Mouse (Mus musculus) CH12.LX (cell line): ENCODE measurements around the gene Tbc1d22b. TPM values are rescaled to one million over a fixed set of nuclear protein-coding genes. Genes with fewer than 3 reads are reported as not detected.

Experiments used
- DNase-seq: peaks from one replicate; pipeline ENCODE4 v3.0.0-alpha.2; 2013; ENCODE audit errors: extremely low read depth
- H3K27ac ChIP-seq: 2 replicates; pipeline ENCODE4 v1.5.1; 2012; ENCODE audit warnings: low read depth, mild to moderate bottlenecking, control low read depth, moderate library complexity; ENCODE audit not compliant: insufficient read depth
- H3K27me3 ChIP-seq: replicated peaks from 2 replicates; pipeline ENCODE3; 2012; ENCODE audit warnings: inconsistent platforms
- H3K36me3 ChIP-seq, 2 experiments: replicated peaks in 1 of 2; 2 replicates each; pipeline versions ENCODE3 to v1.6.1; 2012; ENCODE audit warnings: inconsistent platforms in 1 of 2, low read length in 1 of 2, mild to moderate bottlenecking in 1 of 2, mixed read lengths in 1 of 2, moderate library complexity in 1 of 2; ENCODE audit not compliant: control insufficient read depth in 1 of 2, insufficient read depth in 1 of 2
- H3K4me1 ChIP-seq, 2 experiments: 2 replicates each; pipeline ENCODE4 v1.6.1; 2012; ENCODE audit warnings: inconsistent platforms in 1 of 2, moderate library complexity in 1 of 2; ENCODE audit not compliant: insufficient read depth in 2 of 2, control insufficient read depth in 1 of 2
- H3K4me2 ChIP-seq: 2 replicates; pipeline ENCODE4 v1.6.1; 2012; ENCODE audit warnings: low read depth, mild to moderate bottlenecking, control low read depth; ENCODE audit not compliant: poor library complexity, insufficient read depth, severe bottlenecking
- H3K4me3 ChIP-seq, 3 experiments: fragments of 150-350 bp in 1 of 3; sonication (generic) in 1 of 3; replicated peaks in 1 of 3; 2 replicates each; pipeline versions ENCODE3 to v1.5.1; 2011 to 2012; ENCODE audit warnings: low read depth in 2 of 3, low read length in 2 of 3, mild to moderate bottlenecking in 2 of 3, moderate library complexity in 2 of 3, control low read depth in 1 of 3, improper control_type of control experiment in 1 of 3, inconsistent platforms in 1 of 3, mixed read lengths in 1 of 3; ENCODE audit not compliant: poor library complexity in 1 of 3
- H3K79me2 ChIP-seq: replicated peaks from 2 replicates; pipeline ENCODE4 v1.6.1; 2012; ENCODE audit warnings: mild to moderate bottlenecking, moderate library complexity; ENCODE audit not compliant: control insufficient read depth, poor library complexity, insufficient read depth, severe bottlenecking; ENCODE audit errors: extremely low read depth
- H3K9ac ChIP-seq: 2 replicates; pipeline ENCODE4 v1.6.1; 2012; ENCODE audit warnings: low read depth, mild to moderate bottlenecking, control low read depth, moderate library complexity; ENCODE audit not compliant: insufficient read depth
- H3K9me3 ChIP-seq: replicated peaks from 2 replicates; pipeline ENCODE3; 2012; ENCODE audit warnings: low read length, inconsistent platforms, mixed read lengths
- CHD1 ChIP-seq: IDR thresholded peaks from 2 replicates; pipeline ENCODE4 v1.6.1; 2012; ENCODE audit warnings: low read depth, low read length, improper control_type of control experiment, inconsistent platforms
- CHD2 ChIP-seq: IDR thresholded peaks from 2 replicates; pipeline ENCODE4 v1.6.1; 2011; ENCODE audit warnings: low read length, improper control_type of control experiment
- E2F4 ChIP-seq: IDR thresholded peaks from 2 replicates; pipeline ENCODE4 v1.6.1; 2011; ENCODE audit warnings: low read depth, low read length, improper control_type of control experiment; ENCODE audit not compliant: insufficient replicate concordance
- ELF1 ChIP-seq: IDR thresholded peaks from 2 replicates; pipeline ENCODE4 v1.6.1; 2014; ENCODE audit warnings: low read depth, mild to moderate bottlenecking, inconsistent platforms, low read length, improper control_type of control experiment
- EP300 ChIP-seq: IDR thresholded peaks from 2 replicates; pipeline ENCODE4 v1.6.1; 2011; ENCODE audit warnings: low read length, improper control_type of control experiment
- IRF4 ChIP-seq: IDR thresholded peaks from 2 replicates; pipeline ENCODE4 v1.6.1; 2014; ENCODE audit warnings: low read depth, mild to moderate bottlenecking, inconsistent platforms, low read length, improper control_type of control experiment
- JUN ChIP-seq: IDR thresholded peaks from 2 replicates; pipeline ENCODE4 v1.6.1; 2011; ENCODE audit warnings: low read depth, mild to moderate bottlenecking, low read length, improper control_type of control experiment, moderate library complexity; ENCODE audit not compliant: insufficient read depth
- KAT2A ChIP-seq: IDR thresholded peaks from 2 replicates; pipeline ENCODE4 v1.6.1; 2012; ENCODE audit warnings: low read length, improper control_type of control experiment, inconsistent platforms; ENCODE audit not compliant: insufficient replicate concordance
- MAFK ChIP-seq: IDR thresholded peaks from 2 replicates; pipeline ENCODE4 v1.6.1; 2011; ENCODE audit warnings: low read length, improper control_type of control experiment; ENCODE audit not compliant: insufficient replicate concordance
- MXI1 ChIP-seq: IDR thresholded peaks from 2 replicates; pipeline ENCODE4 v1.6.1; 2011; ENCODE audit warnings: mild to moderate bottlenecking, low read depth, low read length, improper control_type of control experiment
- NELFE ChIP-seq: IDR thresholded peaks from 2 replicates; pipeline ENCODE4 v1.6.1; 2011; ENCODE audit warnings: low read depth, low read length, improper control_type of control experiment
- POLR2A ChIP-seq: IDR thresholded peaks from 2 replicates; pipeline ENCODE4 v1.6.1; 2011; ENCODE audit warnings: low read depth, mild to moderate bottlenecking, improper control_type of control experiment, low read length
- SMC3 ChIP-seq: IDR thresholded peaks from 2 replicates; pipeline ENCODE4 v1.6.1; 2011; ENCODE audit warnings: low read depth, low read length, improper control_type of control experiment
- TBP ChIP-seq: conservative IDR thresholded peaks from 2 replicates; pipeline ENCODE4 v1.6.1; 2011; ENCODE audit warnings: low read depth, low read length, improper control_type of control experiment
- UBTF ChIP-seq: IDR thresholded peaks from 2 replicates; pipeline ENCODE4 v1.6.1; 2012; ENCODE audit warnings: low read depth, mild to moderate bottlenecking, inconsistent platforms, low read length, improper control_type of control experiment, moderate library complexity
- USF1 ChIP-seq: IDR thresholded peaks from 2 replicates; pipeline ENCODE4 v1.6.1; 2014; ENCODE audit warnings: low read depth, mild to moderate bottlenecking, inconsistent platforms, low read length, improper control_type of control experiment
- USF2 ChIP-seq: conservative IDR thresholded peaks from 2 replicates; pipeline ENCODE4 v1.6.1; 2011; ENCODE audit warnings: low read depth, low read length, improper control_type of control experiment
- ZC3H11A ChIP-seq: IDR thresholded peaks from 2 replicates; pipeline ENCODE4 v1.6.1; 2012; ENCODE audit warnings: low read depth, mild to moderate bottlenecking, inconsistent platforms, low read length, improper control_type of control experiment
- ZMIZ1 ChIP-seq: IDR thresholded peaks from 2 replicates; pipeline ENCODE4 v1.6.1; 2012; ENCODE audit warnings: low read depth, mild to moderate bottlenecking, inconsistent platforms, low read length, improper control_type of control experiment
- dilution Hi-C: fragments of 300-500 bp; cut with MboI; formaldehyde crosslinking; loops from 2 replicates; pipeline ENCODE4 v1.14.3; 2020; ENCODE audit warnings: low sequenced_read_pairs; ENCODE audit not compliant: extremely low pct_unique_long_range_greater_than_20kb, extremely low pct_ligation_motif_present
- in situ Hi-C: fragments of 300-500 bp; cut with MboI; formaldehyde crosslinking; loops from 3 replicates; pipeline ENCODE4 v1.14.3; 2019; ENCODE audit warnings: low sequenced_read_pairs, low pct_ligation_motif_present, low pct_unique_long_range_greater_than_20kb, mixed read lengths
- polyA plus RNA-seq: library from polyadenylated mRNA; unstranded; fragments of >175 nt; gene quantifications from 2 replicates; pipeline ENCODE4 v1.2.1, GENCODE M21; 2012; ENCODE audit warnings: low read depth; ENCODE audit not compliant: insufficient read length
- total RNA-seq, 2 experiments: library from RNA; depleted of rRNA; stranded (reverse); fragments of 300-350 nt in 1 of 2; fragments of >200 nt in 1 of 2; gene quantifications; 2 replicates each; pipeline ENCODE4 v1.2.3; 2012 to 2014

Tbc1d22b gene
- total and polyA plus RNA-seq, 3 experiments = 3.8 to 17.3 (median 6.6) TPM

DNA sequence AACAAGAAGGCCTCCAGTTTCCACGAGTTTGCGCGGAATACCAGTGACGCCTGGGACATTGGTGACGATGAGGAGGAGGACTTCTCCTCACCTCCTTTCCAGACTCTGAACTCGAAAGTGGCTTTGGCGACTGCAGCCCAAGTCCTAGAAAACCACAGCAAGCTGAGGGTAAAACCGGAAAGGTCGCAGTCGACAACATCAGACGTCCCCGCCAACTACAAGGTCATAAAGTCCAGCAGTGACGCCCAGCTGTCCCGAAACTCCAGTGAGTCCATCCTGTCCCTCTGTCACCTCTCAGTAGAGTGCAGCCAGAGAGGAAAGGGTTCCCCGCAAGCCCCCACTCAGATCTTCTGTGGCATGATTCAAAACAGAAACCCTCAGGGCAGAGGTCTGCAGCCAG lies 18.9 kb downstream of the Tbc1d22b start:
- peaks cover 64 to 92% of the 10 kb centered on the region in 2 experiments for H3K36me3 ChIP-seq
- TF ChIP-seq KAT2A (no peak), NELFE (no peak), UBTF (no peak), ZC3H11A (no peak), IRF4 (no peak), E2F4 (no peak), MXI1 (no peak), USF2 (no peak)
- no peaks in the 10 kb centered on the region for H3K27me3 ChIP-seq
- H3K9ac ChIP-seq = no peak overlapping the region
- H3K4me1 ChIP-seq = peaks cover 6 to 27% of the 10 kb centered on the region in 2 experiments
- DNase-seq = no peak
- dilution Hi-C loops = no loop called here
- H3K9me3 ChIP-seq = no peaks in the 10 kb centered on the region
- H3K4me2 ChIP-seq = no peak overlapping the region
- no peak overlapping the region for H3K4me3 ChIP-seq
- in situ Hi-C loops = no loop called here
- H3K27ac ChIP-seq = no peak overlapping the region
- H3K79me2 ChIP-seq = no peaks in the 10 kb centered on the region

DNA sequence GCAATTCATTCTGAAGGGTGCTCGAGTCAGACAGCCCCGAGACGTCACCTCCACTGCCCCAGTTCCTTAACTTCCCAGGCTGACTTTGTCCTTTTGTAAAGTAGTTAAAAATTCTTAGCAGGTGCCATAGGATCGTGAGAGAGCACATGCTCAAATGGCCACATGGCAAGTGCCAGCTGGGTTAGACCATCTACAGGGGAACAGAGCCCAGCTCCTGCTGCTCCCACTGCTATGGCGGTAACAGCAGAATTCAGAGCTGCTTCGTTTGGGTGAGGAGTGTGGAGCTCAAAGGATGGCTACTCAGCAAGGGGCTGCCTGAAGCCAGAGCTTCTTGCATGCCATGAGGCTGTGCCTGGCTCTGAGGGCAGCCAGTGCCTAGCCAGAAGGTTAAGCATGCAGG lies 20.2 kb downstream of the Tbc1d22b start:
- no peak overlapping the region for H3K4me3 ChIP-seq
- in situ Hi-C loops (no loop called here), dilution Hi-C loops (no loop called here)
- no peak for DNase-seq
- H3K36me3 ChIP-seq = peaks cover 63 to 94% of the 10 kb centered on the region in 2 experiments
- H3K9me3 ChIP-seq = no peaks in the 10 kb centered on the region
- TF ChIP-seq KAT2A (no peak), USF1 (no peak), CHD1 (no peak), SMC3 (no peak), ZMIZ1 (no peak), POLR2A (no peak), CHD2 (no peak), EP300 (no peak), JUN (no peak), TBP (no peak), MAFK (no peak), ELF1 (no peak), E2F4 (no peak)
- H3K4me1 ChIP-seq = peaks cover 2 to 17% of the 10 kb centered on the region in 2 experiments; a peak in 3 of 4 replicates
- H3K79me2 ChIP-seq = no peaks in the 10 kb centered on the region
- H3K4me2 ChIP-seq = no peak overlapping the region
- H3K9ac ChIP-seq = no peak overlapping the region
- H3K27ac ChIP-seq = no peak overlapping the region
- H3K27me3 ChIP-seq = no peaks in the 10 kb centered on the region
